Mouse (Mus musculus) pancreas, adult 10 weeks (tissue): ENCODE data around the gene Tirap. TPM values are rescaled to one million over a fixed set of nuclear protein-coding genes. Genes with fewer than 3 reads are reported as not detected.

ENCODE experiments used
- polyA plus RNA-seq: library from polyadenylated mRNA; stranded (reverse); fragments of 350-450 nt; fragmentation: Illumina TruSeq; extraction: RNeasy Lipid Tissue Mini Kit (QIAGEN cat#74804); gene quantifications from one replicate; pipeline ENCODE4 v1.2.3, GENCODE M21; 2015; ENCODE audit warnings: low read depth, low replicate concordance; ENCODE audit not compliant: insufficient read depth

The Tirap gene
- 1.6 TPM for polyA plus RNA-seq

DNA sequence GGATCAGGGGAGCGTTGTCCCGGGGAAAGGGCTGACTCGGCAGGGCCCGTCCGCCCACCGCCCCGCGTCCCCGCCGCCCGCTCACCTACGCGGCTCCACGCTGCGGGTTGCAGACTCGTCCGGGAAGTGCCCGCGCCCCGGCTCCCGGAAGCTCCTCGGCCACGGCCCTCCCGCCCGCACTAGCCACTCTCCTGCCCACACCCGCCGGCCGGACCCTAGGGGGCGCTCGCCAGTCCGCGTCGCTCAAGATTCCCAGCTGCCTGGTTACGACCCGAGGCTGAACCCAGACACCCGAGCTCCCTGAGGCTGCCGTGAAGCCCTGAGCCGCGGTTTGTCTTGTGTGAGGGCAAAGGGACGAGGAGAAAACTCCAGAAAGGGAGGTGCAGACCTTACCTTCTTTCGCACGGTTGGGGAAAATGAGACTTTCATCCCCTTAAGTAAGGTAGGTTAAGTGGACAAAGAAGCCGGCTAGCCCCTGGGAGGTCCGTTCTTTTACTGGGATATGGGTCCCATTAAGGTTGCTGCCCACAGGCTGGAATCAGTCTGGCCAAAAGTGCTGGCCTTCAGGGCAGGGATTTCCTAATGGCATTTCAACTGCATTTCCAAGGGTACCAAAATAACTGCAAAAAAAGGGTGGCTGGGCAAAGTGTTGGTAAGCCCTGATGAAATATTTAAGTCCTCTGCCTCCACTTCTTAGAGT, at the start of gene Tirap, which contains the start of gene Srpr:
TSS of gene Tirap (minus strand) at position 520 of the 700 bp plus-strand sequence.
TSS of gene Srpr (plus strand) at position 404 of the 700 bp plus-strand sequence.

GRCm38 (mm10) chr9:35210542-35211474, 10.7 kb upstream of the Tirap start, which contains the start of gene Foxred1:
Gene Foxred1 (minus strand): TSS chr9:35211055.

GRCm38 (mm10) chr9:35175251-35176123, 24.6 kb downstream of the Tirap start, which contains the start of gene Dcps:
Gene Dcps (minus strand): TSS chr9:35176061.

Other genes with a start within 250 kb of the Tirap start
- gene St3gal4, start 81.0 kb downstream of the Tirap start, polyA plus RNA-seq = 23.6 TPM
- gene Dcps, start 24.2 kb downstream of the Tirap start, polyA plus RNA-seq = 3.1 TPM
- gene Srpr, start 116 bp downstream of the Tirap start, polyA plus RNA-seq = 50.3 TPM
- 11.0 TPM for gene Foxred1, start 10.8 kb upstream of the Tirap start, polyA plus RNA-seq
- gene Fam118b, start 67.5 kb upstream of the Tirap start, polyA plus RNA-seq = 7.0 TPM
- 5.8 TPM for gene Rpusd4, start 67.6 kb upstream of the Tirap start, polyA plus RNA-seq
- gene Cdon, start 220.8 kb upstream of the Tirap start, polyA plus RNA-seq = 9.7 TPM